Mouse (Mus musculus) heart, embryonic 12.5 days (tissue): ENCODE results near the gene Fsd1. TPM values are rescaled to one million over a fixed set of nuclear protein-coding genes. Genes with fewer than 3 reads are reported as not detected.

Experiments used
- ATAC-seq: fragments of 200-750 bp; cut with Nextera tagmentation; 2 replicates; pipeline ENCODE4 v1.8.0; 2017; ENCODE audit warnings: moderate TSS enrichment, moderate library complexity; ENCODE audit not compliant: insufficient number of reproducible peaks, low FRiP score
- H3K27ac ChIP-seq: fragments of 300-500 bp; sonication (generic); 2 replicates; pipeline ENCODE4 v1.5.1; 2016; ENCODE audit warnings: mild to moderate bottlenecking, moderate library complexity; ENCODE audit not compliant: poor library complexity, severe bottlenecking
- H3K27me3 ChIP-seq: fragments of 300-500 bp; sonication (generic); replicated peaks from 2 replicates; pipeline ENCODE4 v1.6.1; 2016; ENCODE audit warnings: mild to moderate bottlenecking, moderate library complexity
- H3K36me3 ChIP-seq: fragments of 300-500 bp; sonication (generic); 2 replicates; pipeline ENCODE4 v1.6.1; 2016; ENCODE audit warnings: mild to moderate bottlenecking, moderate library complexity
- H3K4me1 ChIP-seq: fragments of 300-500 bp; sonication (generic); replicated peaks from 2 replicates; pipeline ENCODE4 v1.6.1; 2016; ENCODE audit warnings: mild to moderate bottlenecking
- H3K4me2 ChIP-seq: fragments of 300-500 bp; sonication (generic); 2 replicates; pipeline ENCODE4 v1.6.1; 2016; ENCODE audit warnings: mild to moderate bottlenecking, moderate library complexity
- H3K4me3 ChIP-seq: fragments of 300-500 bp; sonication (generic); 2 replicates; pipeline ENCODE4 v1.5.1; 2016; ENCODE audit warnings: mild to moderate bottlenecking
- H3K9ac ChIP-seq: fragments of 300-500 bp; sonication (generic); 2 replicates; pipeline ENCODE4 v1.6.1; 2016; ENCODE audit warnings: mild to moderate bottlenecking, moderate library complexity
- H3K9me3 ChIP-seq: fragments of 300-500 bp; sonication (generic); replicated peaks from 2 replicates; pipeline ENCODE4 v1.6.1; 2016; ENCODE audit warnings: mild to moderate bottlenecking, moderate library complexity
- WGBS: fragments of 180-500 bp; shearing (Covaris S2); methylation state at CpG from one replicate; pipeline ENCODE4 v1.1.7; 2016; 5-methylcytosine and 5-hydroxymethylcytosine counted together
- polyA plus RNA-seq: library from polyadenylated mRNA; unstranded; fragments of >200 nt; fragmentation: Nextera tagmentation; extraction: Ambion mirVana; gene quantifications from 2 replicates; pipeline ENCODE4 v1.2.1, GENCODE M21; 2016

Fsd1 gene
- polyA plus RNA-seq, 1 experiment from 2014 or later: 5.6 TPM

GRCm38 (mm10) chr17:55954229-55954628 is 32.1 kb upstream of the Fsd1 start:
- Histone ChIP-seq H3K4me1 (peaks cover 12% of the 10 kb centered on the region), H3K36me3 (no peaks in the 10 kb centered on the region), H3K4me3 (no peak overlapping the region), H3K27me3 (peaks cover 42% of the 10 kb centered on the region), H3K9ac (no peak overlapping the region), H3K4me2 (no peak overlapping the region), H3K9me3 (no peaks in the 10 kb centered on the region), H3K27ac (no peak overlapping the region)
- WGBS: 30% methylated on average over 16 of the region's 16 CpGs
- ATAC-seq: no peak

- Histone ChIP-seq H3K9ac (peak overlapping the region; percentile 62), H3K9me3 (no peaks in the 10 kb centered on the region), H3K36me3 (peaks cover 4% of the 10 kb centered on the region), H3K4me2 (peak overlapping the region; percentile 86), H3K27me3 (peaks cover 41% of the 10 kb centered on the region), H3K4me3 (peak overlapping the region; percentile 51), H3K4me1 (peaks cover 20% of the 10 kb centered on the region), H3K27ac (no peak overlapping the region)
- under 1% methylated on average over 26 of the region's 26 CpGs for WGBS
- no peak for ATAC-seq
Measured at GRCm38 (mm10) chr17:55956129-55956528, 30.2 kb upstream of the Fsd1 start.

- Histone ChIP-seq H3K4me1 (peaks cover 20% of the 10 kb centered on the region), H3K27ac (no peak overlapping the region), H3K4me2 (peak overlapping the region; percentile 86), H3K9ac (no peak overlapping the region), H3K9me3 (no peaks in the 10 kb centered on the region), H3K4me3 (peak overlapping the region; percentile 51), H3K36me3 (peaks cover 9% of the 10 kb centered on the region), H3K27me3 (peaks cover 36% of the 10 kb centered on the region)
- WGBS: 37% methylated on average over 6 of the region's 6 CpGs
- no peak for ATAC-seq
Measured at GRCm38 (mm10) chr17:55956591-55956990, 29.7 kb upstream of the Fsd1 start.

- H3K9ac ChIP-seq: no peak overlapping the region
- peaks cover 20% of the 10 kb centered on the region for H3K4me1 ChIP-seq
Measured at GRCm38 (mm10) chr17:55957168-55957567, 29.1 kb upstream of the Fsd1 start.

DNA sequence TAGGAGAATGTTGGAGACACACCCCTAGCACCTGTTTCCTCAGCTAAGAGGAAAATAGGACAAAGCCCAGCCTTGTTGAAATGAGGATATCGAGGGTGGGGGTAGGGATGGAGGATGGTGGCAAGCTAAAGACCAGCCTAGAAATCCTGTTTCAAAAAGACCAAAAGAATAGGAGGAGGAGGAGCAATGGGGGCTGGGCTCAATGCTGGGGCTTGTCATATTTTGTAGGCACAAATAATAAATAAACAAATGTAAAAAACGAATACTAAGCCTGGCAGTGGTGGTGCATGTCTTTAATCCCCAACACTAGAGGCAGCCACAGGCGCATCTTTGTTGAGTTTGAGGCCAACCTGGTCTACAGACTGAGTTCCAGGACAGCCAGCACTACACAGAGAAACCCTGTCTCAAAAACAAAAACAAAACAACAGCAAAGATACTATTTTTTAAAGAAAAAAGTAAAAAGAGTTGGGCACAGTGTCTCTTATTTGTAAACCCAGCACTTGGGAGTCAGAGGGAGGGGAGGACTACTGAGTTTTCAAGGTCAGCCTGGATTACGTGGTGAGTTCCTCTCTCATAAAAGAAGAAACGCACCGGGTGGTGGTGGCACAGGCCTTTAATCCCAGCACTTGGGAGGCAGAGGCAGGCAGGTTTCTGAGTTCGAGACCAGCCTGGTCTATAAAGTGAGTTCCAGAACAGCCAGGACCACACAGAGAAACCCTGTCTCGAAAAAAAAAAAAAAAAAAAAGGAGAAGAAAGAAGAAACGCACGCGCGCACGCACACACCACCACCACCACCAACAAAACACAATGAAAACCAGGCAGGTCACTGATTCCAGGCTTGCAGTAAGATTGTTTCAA is 28.4 kb upstream of the Fsd1 start:
- peak overlapping the region; percentile 72 for H3K9ac ChIP-seq
- peaks cover 17% of the 10 kb centered on the region for H3K36me3 ChIP-seq
- H3K4me2 ChIP-seq: peak overlapping the region; percentile 75
- peak overlapping the region; percentile 93; the same call in 1 of the 2 replicates for H3K27ac ChIP-seq
- H3K4me3 ChIP-seq: peak overlapping the region; percentile 63
- H3K4me1 ChIP-seq: peaks cover 20% of the 10 kb centered on the region
- ATAC-seq: no peak
- 79% methylated on average over 13 of the region's 13 CpGs for WGBS
- peaks cover 30% of the 10 kb centered on the region for H3K27me3 ChIP-seq
- H3K9me3 ChIP-seq: no peaks in the 10 kb centered on the region

More at GRCm38 (mm10) chr17:55957168-55957567, 29.1 kb upstream of the Fsd1 start:
- no peak overlapping the region for H3K4me2 ChIP-seq
- no peak for ATAC-seq
- H3K36me3 ChIP-seq: peaks cover 14% of the 10 kb centered on the region
- H3K4me3 ChIP-seq: no peak overlapping the region
- H3K27ac ChIP-seq: no peak overlapping the region
- H3K9me3 ChIP-seq: no peaks in the 10 kb centered on the region
- H3K27me3 ChIP-seq: peaks cover 36% of the 10 kb centered on the region
- 15% methylated on average over 9 of the region's 9 CpGs for WGBS

- Histone ChIP-seq H3K4me1 (peaks cover 26% of the 10 kb centered on the region), H3K9ac (peak overlapping the region; percentile 72), H3K27ac (peak overlapping the region; percentile 93), H3K4me3 (peak overlapping the region; percentile 63), H3K27me3 (peaks cover 27% of the 10 kb centered on the region), H3K4me2 (peak overlapping the region; percentile 75), H3K9me3 (no peaks in the 10 kb centered on the region), H3K36me3 (peaks cover 17% of the 10 kb centered on the region)
- WGBS: 26% methylated on average over 2 of the region's 2 CpGs
- ATAC-seq: no peak
Measured at GRCm38 (mm10) chr17:55958584-55958886, 27.8 kb upstream of the Fsd1 start.

GRCm38 (mm10) chr17:55958918-55959728 is 27.2 kb upstream of the Fsd1 start, which contains the start of gene Yju2:
Gene Yju2, plus strand, starts transcription at chr17:55959099.
- Histone ChIP-seq H3K4me1 (peaks cover 26% of the 10 kb centered on the region), H3K27me3 (peaks cover 23% of the 10 kb centered on the region), H3K27ac (peak within 1 kb of the TSS; percentile 93), H3K36me3 (peaks cover 22% of the 10 kb centered on the region), H3K4me2 (peak within 1 kb of the TSS; percentile 75), H3K9ac (peak within 1 kb of the TSS; percentile 72), H3K4me3 (peak within 1 kb of the TSS; percentile 63), H3K9me3 (no peaks in the 10 kb centered on the region)
- WGBS: under 1% methylated on average over 46 of the region's 46 CpGs
- peak; percentile 92 for ATAC-seq

DNA sequence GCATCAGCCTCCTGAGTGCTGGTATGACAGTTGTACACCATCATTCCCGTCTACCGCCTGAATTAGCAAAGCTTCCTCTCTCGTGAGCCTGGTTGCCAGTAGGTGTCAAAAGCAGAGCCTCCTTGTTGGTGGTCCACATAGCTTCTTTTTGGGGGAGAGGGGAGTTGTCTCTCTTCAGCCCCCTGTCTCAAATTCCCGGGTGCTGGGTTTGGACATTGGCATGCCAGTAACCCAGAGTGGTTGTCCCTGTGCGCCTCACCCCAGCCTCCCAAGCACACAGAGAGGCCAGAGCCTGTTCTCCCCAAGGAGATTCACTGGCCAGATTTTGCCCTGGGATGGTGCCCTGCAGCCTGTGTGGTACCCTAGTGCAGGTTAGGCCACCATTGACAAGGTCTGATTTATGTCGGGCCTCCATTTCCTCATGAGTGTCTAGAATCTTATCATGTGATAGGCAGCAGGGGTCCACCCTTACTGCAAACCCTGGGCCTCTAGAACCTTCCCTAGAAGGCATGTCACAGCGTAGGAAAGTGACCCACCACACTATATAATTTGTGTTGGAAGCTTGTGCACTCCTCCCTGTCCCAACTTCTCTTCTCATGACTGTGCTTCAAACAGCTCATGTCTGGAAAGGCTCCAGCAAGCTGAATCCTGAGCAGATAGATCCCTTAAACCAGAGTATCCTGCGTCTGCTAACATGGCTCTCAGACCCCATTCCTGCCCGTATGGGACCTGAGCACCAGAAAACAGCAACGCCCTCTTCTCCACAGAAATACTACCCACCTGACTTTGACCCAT is 26.2 kb upstream of the Fsd1 start:
- Histone ChIP-seq H3K4me1 (peaks cover 26% of the 10 kb centered on the region), H3K4me2 (peak overlapping the region; percentile 75), H3K27me3 (peaks cover 12% of the 10 kb centered on the region), H3K36me3 (peaks cover 33% of the 10 kb centered on the region), H3K27ac (peak overlapping the region; percentile 49; the same call in 1 of the 2 replicates), H3K9me3 (no peaks in the 10 kb centered on the region), H3K4me3 (peak overlapping the region; percentile 63), H3K9ac (peak overlapping the region; percentile 72)
- no peak for ATAC-seq
- WGBS: 70% methylated on average over 10 of the region's 10 CpGs

DNA sequence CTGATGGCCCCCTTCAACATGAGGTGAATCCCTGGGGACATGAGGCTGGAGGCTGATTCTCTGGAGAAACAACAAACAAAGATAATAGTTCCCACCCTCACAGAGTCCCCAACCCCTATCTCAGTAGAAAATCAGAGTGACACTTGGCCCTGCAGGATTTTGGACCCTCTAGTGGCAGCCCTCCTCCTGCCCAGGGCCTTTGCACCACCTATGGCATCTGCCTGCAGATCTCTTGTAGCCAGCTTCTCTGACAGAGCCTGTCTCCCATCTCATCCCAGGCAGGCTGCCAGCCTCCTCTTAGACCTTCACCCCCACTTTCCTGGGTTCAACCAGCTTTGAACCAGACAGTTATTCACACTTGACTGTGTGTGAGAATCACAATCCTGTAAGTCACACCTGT is 25.5 kb upstream of the Fsd1 start:
- Histone ChIP-seq H3K4me2 (no peak overlapping the region), H3K4me3 (no peak overlapping the region), H3K9me3 (no peaks in the 10 kb centered on the region), H3K27ac (no peak overlapping the region), H3K36me3 (peaks cover 38% of the 10 kb centered on the region), H3K27me3 (peaks cover 6% of the 10 kb centered on the region), H3K4me1 (peaks cover 26% of the 10 kb centered on the region), H3K9ac (no peak overlapping the region)
- no peak for ATAC-seq

- peaks cover 45% of the 10 kb centered on the region for H3K36me3 ChIP-seq
- 92% methylated on average over 7 of the region's 7 CpGs for WGBS
- peaks cover 23% of the 10 kb centered on the region for H3K4me1 ChIP-seq
- H3K9ac ChIP-seq: no peak overlapping the region
- H3K4me2 ChIP-seq: no peak overlapping the region
- no peak for ATAC-seq
- no peak overlapping the region for H3K4me3 ChIP-seq
- no peak overlapping the region for H3K27ac ChIP-seq
- no peaks in the 10 kb centered on the region for H3K9me3 ChIP-seq
- H3K27me3 ChIP-seq: peaks cover under 1% of the 10 kb centered on the region; the same call in 1 of the 2 replicates
Measured at GRCm38 (mm10) chr17:55961631-55962030, 24.7 kb upstream of the Fsd1 start.
